Mouse (Mus musculus): ENCODE measurements at regions not wholly inside any gene's neighbourhood (a gene's known extent, or its start where the extent isn't known, plus 50 kb on each side); places are given as distances from the start of the nearest gene placed in this dataset.

DNA sequence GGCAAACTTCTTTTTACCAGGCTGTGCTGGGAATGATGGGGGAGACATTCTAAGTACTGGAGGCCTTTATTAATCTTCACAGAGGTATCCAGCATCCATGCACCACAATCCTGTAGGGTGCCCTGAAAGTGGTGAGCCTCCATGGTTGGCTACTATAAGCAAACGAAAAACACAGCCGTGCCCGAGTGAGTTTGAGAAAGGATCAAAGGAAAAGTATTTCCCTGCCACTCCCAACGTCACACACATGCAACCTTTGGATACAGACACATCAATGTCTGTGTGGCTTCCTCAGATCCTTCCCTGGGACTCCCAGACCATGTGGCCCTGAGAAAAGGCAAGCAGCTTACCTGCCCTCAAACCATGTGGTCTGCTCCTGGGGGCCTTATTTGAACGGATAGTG lies 147.4 kb upstream of the Ankrd55 start:
- H3K4me1 ChIP-seq (ENCODE audit: insufficient read depth, low read depth, low read length), result no peaks in the 10 kb centered on the region
- no peak for ATAC-seq (ENCODE audit: extremely low read depth, insufficient number of reproducible peaks, low FRiP score, poor library complexity, severe bottlenecking)
- TF ChIP-seq CTCF (IDR thresholded peaks at IDR 0.05; ENCODE audit: low read depth, low read length), result no peak
- no peak for TF ChIP-seq POLR2AphosphoS5 (IDR thresholded peaks at IDR 0.05; ENCODE audit: insufficient replicate concordance, low read depth, low read length)
- no peak for TF ChIP-seq GATA2 (IDR thresholded peaks at IDR 0.05; ENCODE audit: borderline replicate concordance, low read depth, low read length)
- TF ChIP-seq TAL1 (conservative IDR thresholded peaks at IDR 0.05; ENCODE audit: low read depth, low read length), result no peak
- no peak for TF ChIP-seq GATA1 (IDR thresholded peaks at IDR 0.05; ENCODE audit: borderline replicate concordance, low read length)

GRCm38 (mm10) chr13:112144393-112145348 lies 143.6 kb upstream of the Ankrd55 start:
- ATAC-seq (ENCODE audit: extremely low read depth, insufficient number of reproducible peaks, low FRiP score, poor library complexity, severe bottlenecking), result no peak
- Histone ChIP-seq H3K27me3 (ENCODE audit: insufficient read depth, low read length) (no peaks in the 10 kb centered on the region; the same call in 1 of the 2 replicates), H3K4me3 (ENCODE audit: low read depth, low read length) (no peak overlapping the region), H3K4me1 (ENCODE audit: insufficient read depth, low read depth, low read length) (no peaks in the 10 kb centered on the region), H3K9me3 (replicated peaks) (no peaks in the 10 kb centered on the region), H3K36me3 (replicated peaks) (no peaks in the 10 kb centered on the region)
- no peak for DNase-seq (ENCODE audit: low spot score)
- no peak for TF ChIP-seq GATA1 (IDR thresholded peaks at IDR 0.05; ENCODE audit: borderline replicate concordance, low read length)
- no peak for TF ChIP-seq POLR2AphosphoS5 (IDR thresholded peaks at IDR 0.05; ENCODE audit: insufficient replicate concordance, low read depth, low read length)
- TF ChIP-seq TAL1 (conservative IDR thresholded peaks at IDR 0.05; ENCODE audit: low read depth, low read length), result no peak
- no peak for TF ChIP-seq GATA2 (IDR thresholded peaks at IDR 0.05; ENCODE audit: borderline replicate concordance, low read depth, low read length)
- TF ChIP-seq CTCF (IDR thresholded peaks at IDR 0.05; ENCODE audit: low read depth, low read length), result no peak

More for the DNA sequence above, 147.4 kb upstream of the Ankrd55 start:
- Histone ChIP-seq H3K36me3 (replicated peaks) (no peaks in the 10 kb centered on the region), H3K4me3 (ENCODE audit: low read depth, low read length) (no peak overlapping the region), H3K9me3 (replicated peaks) (no peaks in the 10 kb centered on the region), H3K27me3 (ENCODE audit: insufficient read depth, low read length) (no peaks in the 10 kb centered on the region; the same call in 1 of the 2 replicates)
- DNase-seq (ENCODE audit: low spot score), result no peak

- H3K9me3 ChIP-seq (replicated peaks), result no peaks in the 10 kb centered on the region
- ATAC-seq (ENCODE audit: extremely low read depth, insufficient number of reproducible peaks, low FRiP score, poor library complexity, severe bottlenecking) (no peak), DNase-seq (ENCODE audit: low spot score) (no peak)
- H3K4me3 ChIP-seq (ENCODE audit: low read depth, low read length), result no peak overlapping the region
- peaks cover 7% of the 10 kb centered on the region; the same call in 1 of the 2 replicates for H3K27me3 ChIP-seq (ENCODE audit: insufficient read depth, low read length)
- no peaks in the 10 kb centered on the region for H3K4me1 ChIP-seq (ENCODE audit: insufficient read depth, low read depth, low read length)
- H3K36me3 ChIP-seq (replicated peaks), result no peaks in the 10 kb centered on the region
- TF ChIP-seq GATA1 (IDR thresholded peaks at IDR 0.05; ENCODE audit: borderline replicate concordance, low read length) (no peak), GATA2 (IDR thresholded peaks at IDR 0.05; ENCODE audit: borderline replicate concordance, low read depth, low read length) (no peak), TAL1 (conservative IDR thresholded peaks at IDR 0.05; ENCODE audit: low read depth, low read length) (no peak), CTCF (IDR thresholded peaks at IDR 0.05; ENCODE audit: low read depth, low read length) (no peak), POLR2AphosphoS5 (IDR thresholded peaks at IDR 0.05; ENCODE audit: insufficient replicate concordance, low read depth, low read length) (no peak)
Measured at GRCm38 (mm10) chr13:112152614-112153550, 135.4 kb upstream of the Ankrd55 start.

GRCm38 (mm10) chr13:112153681-112154127 lies 134.5 kb upstream of the Ankrd55 start:
- Histone ChIP-seq H3K27me3 (ENCODE audit: insufficient read depth, low read length) (peaks cover 7% of the 10 kb centered on the region; the same call in 1 of the 2 replicates), H3K36me3 (replicated peaks) (no peaks in the 10 kb centered on the region), H3K9me3 (replicated peaks) (no peaks in the 10 kb centered on the region), H3K4me3 (ENCODE audit: low read depth, low read length) (no peak overlapping the region), H3K4me1 (ENCODE audit: insufficient read depth, low read depth, low read length) (no peaks in the 10 kb centered on the region)
- DNase-seq (ENCODE audit: low spot score) (no peak), ATAC-seq (ENCODE audit: extremely low read depth, insufficient number of reproducible peaks, low FRiP score, poor library complexity, severe bottlenecking) (no peak)
- TF ChIP-seq POLR2AphosphoS5 (IDR thresholded peaks at IDR 0.05; ENCODE audit: insufficient replicate concordance, low read depth, low read length) (no peak), TAL1 (conservative IDR thresholded peaks at IDR 0.05; ENCODE audit: low read depth, low read length) (no peak)

- no peaks in the 10 kb centered on the region for H3K4me1 ChIP-seq (ENCODE audit: insufficient read depth, low read depth, low read length)
- H3K27me3 ChIP-seq (ENCODE audit: insufficient read depth, low read length), result peaks cover 17% of the 10 kb centered on the region
- H3K36me3 ChIP-seq (replicated peaks), result no peaks in the 10 kb centered on the region
- H3K4me3 ChIP-seq (ENCODE audit: low read depth, low read length), result no peak overlapping the region
- DNase-seq (ENCODE audit: low spot score) (no peak), ATAC-seq (ENCODE audit: extremely low read depth, insufficient number of reproducible peaks, low FRiP score, poor library complexity, severe bottlenecking) (no peak)
- no peaks in the 10 kb centered on the region for H3K9me3 ChIP-seq (replicated peaks)
- TF ChIP-seq TAL1 (conservative IDR thresholded peaks at IDR 0.05; ENCODE audit: low read depth, low read length) (no peak), GATA1 (IDR thresholded peaks at IDR 0.05; ENCODE audit: borderline replicate concordance, low read length) (no peak), GATA2 (IDR thresholded peaks at IDR 0.05; ENCODE audit: borderline replicate concordance, low read depth, low read length) (no peak), CTCF (IDR thresholded peaks at IDR 0.05; ENCODE audit: low read depth, low read length) (no peak)
Measured at GRCm38 (mm10) chr13:112159430-112160172, 128.7 kb upstream of the Ankrd55 start.

All from G1E (cell line).